Mouse (Mus musculus): ENCODE data around the gene Slc48a1. TPM values are rescaled to one million over a fixed set of nuclear protein-coding genes. Genes with fewer than 3 reads are reported as not detected.

Gene Slc48a1
- polyA plus RNA-seq, 1 experiment from 2014 or later, result 69.5 TPM

- no peaks in the 10 kb centered on the region for H3K27me3 ChIP-seq (replicated peaks; ENCODE audit: insufficient read depth, low read length)
- H3K36me3 ChIP-seq (ENCODE audit: insufficient read depth, low read length), result no peaks in the 10 kb centered on the region
- WGBS, result 4% methylated on average over 10 of the region's 10 CpGs
- peak; percentile 88 for TF ChIP-seq EP300 (IDR thresholded peaks at IDR 0.05)
- TF ChIP-seq CTCF (IDR thresholded peaks at IDR 0.05), result no peak
- H3K27ac ChIP-seq (ENCODE audit: low read length), result peak overlapping the region; percentile 99
- peak; percentile 64 for ATAC-seq
- H3K4me2 ChIP-seq (replicated peaks; ENCODE audit: low read depth, low read length), result peak overlapping the region; percentile 69
- peak overlapping the region; percentile 95; the same call in 1 of the 2 replicates for H3K9ac ChIP-seq (replicated peaks; ENCODE audit: low read depth)
- H3K4me1 ChIP-seq (ENCODE audit: insufficient read depth, low read depth, low read length), result peaks cover 33% of the 10 kb centered on the region
- DNase-seq (ENCODE audit: low spot score), result peak; percentile 94
- H3K9me3 ChIP-seq (ENCODE audit: low read length), result no peaks in the 10 kb centered on the region
- H3K4me3 ChIP-seq (ENCODE audit: low read depth, low read length), result peak overlapping the region; percentile 95
Measured at GRCm38 (mm10) chr15:97831987-97832640, 53.8 kb downstream of the Slc48a1 start.

DNA sequence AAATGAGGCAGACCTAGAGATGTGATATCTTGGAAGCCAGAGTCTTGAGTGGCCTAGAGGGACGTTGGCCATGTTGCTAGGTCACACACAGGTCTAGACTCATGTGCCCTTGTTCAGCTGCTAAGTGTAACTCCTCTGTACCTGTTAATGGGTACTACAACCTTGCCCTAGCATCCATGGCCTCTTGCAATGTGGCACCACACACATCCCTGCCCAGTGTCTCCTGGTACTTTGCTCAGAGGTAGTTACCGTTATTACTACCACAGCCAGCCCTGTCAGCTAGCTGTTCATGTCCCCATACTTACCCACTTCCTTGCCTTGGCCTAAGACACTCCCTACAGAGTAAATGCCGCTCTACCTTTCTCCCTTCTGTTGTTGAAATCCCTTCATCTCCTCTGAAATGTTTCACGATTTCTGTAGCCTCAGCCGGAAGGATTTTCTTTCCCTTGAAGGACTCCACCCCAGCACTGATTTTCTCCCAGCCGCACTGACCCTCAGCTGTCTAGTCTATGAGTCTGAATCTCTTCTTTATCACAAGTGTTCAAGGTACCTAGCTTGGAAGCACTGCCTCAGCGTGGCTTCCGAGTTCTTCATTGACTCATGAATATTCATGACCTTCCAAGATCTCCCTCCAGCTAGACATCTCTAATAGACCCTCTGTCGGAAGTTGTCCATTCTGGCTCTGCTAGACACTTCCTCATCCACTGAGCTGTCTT is 54.6 kb downstream of the Slc48a1 start:
- H3K4me2 ChIP-seq (replicated peaks; ENCODE audit: low read depth, low read length), result 0 out of 2 replicates have a peak overlapping the region, but pooled peaks have one; percentile 69
- no peaks in the 10 kb centered on the region for H3K36me3 ChIP-seq (ENCODE audit: insufficient read depth, low read length)
- no peaks in the 10 kb centered on the region for H3K9me3 ChIP-seq (ENCODE audit: low read length)
- peaks cover 36% of the 10 kb centered on the region for H3K4me1 ChIP-seq (ENCODE audit: insufficient read depth, low read depth, low read length)
- ATAC-seq (no peak), DNase-seq (ENCODE audit: low spot score) (no peak)
- 56% methylated on average over 9 of the region's 9 CpGs for WGBS
- peak overlapping the region; percentile 99 for H3K27ac ChIP-seq (ENCODE audit: low read length)
- H3K9ac ChIP-seq (replicated peaks; ENCODE audit: low read depth), result no peak overlapping the region
- H3K27me3 ChIP-seq (replicated peaks; ENCODE audit: insufficient read depth, low read length), result no peaks in the 10 kb centered on the region
- no peak overlapping the region for H3K4me3 ChIP-seq (ENCODE audit: low read depth, low read length)
- TF ChIP-seq CTCF (IDR thresholded peaks at IDR 0.05) (no peak), EP300 (IDR thresholded peaks at IDR 0.05) (no peak)

DNA sequence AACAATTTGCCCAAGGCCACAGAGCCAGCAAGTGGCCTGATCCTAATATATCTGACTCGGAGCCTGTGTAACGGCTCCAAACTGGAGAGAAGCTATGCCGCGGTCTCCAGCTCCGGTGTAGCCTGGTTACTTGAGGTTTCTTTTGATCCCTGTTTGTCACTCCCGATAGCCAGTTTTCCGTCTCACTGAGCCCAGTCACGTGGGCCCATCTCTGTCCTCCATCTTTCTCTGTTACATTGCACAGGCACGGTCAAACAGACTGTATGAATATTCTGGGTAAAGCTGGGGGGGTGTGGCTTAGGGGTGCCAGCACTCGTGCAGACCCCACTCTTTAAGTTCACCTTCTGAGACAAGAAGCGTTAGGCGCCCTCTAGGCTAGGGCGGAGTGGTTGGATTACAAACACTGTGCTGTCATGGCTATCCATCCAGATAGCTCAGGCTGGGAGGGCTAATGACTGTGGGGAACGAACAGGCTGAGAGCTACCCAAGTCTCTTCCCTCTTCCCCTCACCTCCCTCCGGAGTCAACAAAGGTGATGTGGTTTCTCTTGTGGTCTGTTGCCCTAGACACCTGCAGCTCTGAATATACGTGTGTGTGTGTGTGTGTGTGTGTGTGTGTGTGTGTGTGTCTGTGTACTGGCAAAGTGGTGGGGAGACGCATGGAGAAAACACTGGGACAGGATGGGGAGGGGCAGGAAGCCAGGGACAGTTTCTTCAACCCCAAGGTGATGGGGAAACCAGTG is 58.0 kb downstream of the Slc48a1 start:
- peak overlapping the region; percentile 89 for H3K27ac ChIP-seq (ENCODE audit: low read length)
- H3K4me2 ChIP-seq (replicated peaks; ENCODE audit: low read depth, low read length), result no peak overlapping the region
- H3K36me3 ChIP-seq (ENCODE audit: insufficient read depth, low read length), result no peaks in the 10 kb centered on the region
- no peaks in the 10 kb centered on the region for H3K9me3 ChIP-seq (ENCODE audit: low read length)
- ATAC-seq, result no peak
- H3K4me1 ChIP-seq (ENCODE audit: insufficient read depth, low read depth, low read length), result peaks cover 47% of the 10 kb centered on the region
- H3K4me3 ChIP-seq (ENCODE audit: low read depth, low read length), result no peak overlapping the region
- no peak for DNase-seq (ENCODE audit: low spot score)
- TF ChIP-seq CTCF (IDR thresholded peaks at IDR 0.05) (no peak), EP300 (IDR thresholded peaks at IDR 0.05) (no peak)
- H3K27me3 ChIP-seq (replicated peaks; ENCODE audit: insufficient read depth, low read length), result no peaks in the 10 kb centered on the region
- WGBS, result 57% methylated on average over 17 of the region's 17 CpGs
- H3K9ac ChIP-seq (replicated peaks; ENCODE audit: low read depth), result no peak overlapping the region

DNA sequence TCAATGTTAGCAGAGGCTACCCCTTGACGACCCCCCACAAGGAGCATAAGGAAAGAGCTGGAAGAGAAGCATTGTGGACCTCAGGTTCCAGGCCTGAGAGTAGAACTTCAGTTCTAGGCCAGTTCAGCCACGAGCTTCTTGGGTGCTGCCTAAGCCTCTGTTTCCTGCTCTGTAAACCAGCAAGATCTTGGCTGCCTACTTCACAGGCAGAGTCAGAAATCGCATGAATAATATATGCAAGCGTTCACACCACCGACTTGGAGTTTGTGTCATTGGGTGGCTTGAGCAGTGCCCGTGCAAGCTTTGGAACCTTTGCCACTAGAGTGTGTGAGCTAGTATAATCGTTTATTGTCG is 58.6 kb downstream of the Slc48a1 start:
- Histone ChIP-seq H3K36me3 (ENCODE audit: insufficient read depth, low read length) (no peaks in the 10 kb centered on the region), H3K27me3 (replicated peaks; ENCODE audit: insufficient read depth, low read length) (no peaks in the 10 kb centered on the region), H3K9me3 (ENCODE audit: low read length) (no peaks in the 10 kb centered on the region), H3K4me3 (ENCODE audit: low read depth, low read length) (no peak overlapping the region), H3K9ac (replicated peaks; ENCODE audit: low read depth) (no peak overlapping the region), H3K4me1 (ENCODE audit: insufficient read depth, low read depth, low read length) (peaks cover 47% of the 10 kb centered on the region), H3K4me2 (replicated peaks; ENCODE audit: low read depth, low read length) (no peak overlapping the region), H3K27ac (ENCODE audit: low read length) (peak overlapping the region; percentile 89)
- TF ChIP-seq CTCF (IDR thresholded peaks at IDR 0.05) (no peak), EP300 (IDR thresholded peaks at IDR 0.05) (no peak)
- DNase-seq (ENCODE audit: low spot score) (peak; percentile 50), ATAC-seq (0 out of 2 replicates have a peak, but pooled peaks have one; percentile 0)
- WGBS, result 20% methylated on average over 8 of the region's 8 CpGs

DNA sequence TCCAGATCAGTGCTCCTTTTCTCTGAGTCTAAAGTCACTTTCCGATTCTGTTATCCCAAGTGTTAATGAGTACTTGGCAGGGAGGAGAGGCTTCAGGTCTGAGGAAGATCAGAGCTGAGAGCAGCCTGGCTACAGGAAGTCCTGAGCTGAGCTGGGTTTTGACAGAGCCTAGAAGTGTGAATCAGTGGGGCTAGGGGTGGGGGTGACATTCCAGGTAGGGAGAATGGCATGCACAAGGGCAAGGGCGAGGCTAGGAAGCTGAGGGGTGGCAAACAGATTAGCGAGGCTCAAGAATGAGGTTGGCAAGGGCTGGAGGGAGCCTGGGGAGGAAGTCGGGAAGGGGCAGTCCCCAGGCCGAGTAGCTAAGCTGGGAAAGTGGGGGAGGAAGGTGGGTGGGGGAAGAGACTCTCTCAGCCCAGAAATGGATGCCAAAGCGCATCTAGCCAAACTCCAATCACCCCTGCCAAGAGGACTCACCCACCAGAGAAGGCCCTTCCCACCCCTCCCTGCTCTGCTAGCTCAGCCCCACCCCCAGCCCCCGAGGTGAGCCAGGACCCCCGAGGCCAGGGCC is 59.3 kb downstream of the Slc48a1 start:
- peak overlapping the region; percentile 89 for H3K27ac ChIP-seq (ENCODE audit: low read length)
- peaks cover 44% of the 10 kb centered on the region for H3K4me1 ChIP-seq (ENCODE audit: insufficient read depth, low read depth, low read length)
- H3K27me3 ChIP-seq (replicated peaks; ENCODE audit: insufficient read depth, low read length), result no peaks in the 10 kb centered on the region
- no peak overlapping the region for H3K4me3 ChIP-seq (ENCODE audit: low read depth, low read length)
- DNase-seq (ENCODE audit: low spot score), result peak; percentile 94
- no peak overlapping the region for H3K4me2 ChIP-seq (replicated peaks; ENCODE audit: low read depth, low read length)
- H3K9ac ChIP-seq (replicated peaks; ENCODE audit: low read depth), result no peak overlapping the region
- H3K36me3 ChIP-seq (ENCODE audit: insufficient read depth, low read length), result no peaks in the 10 kb centered on the region
- WGBS, result 4% methylated on average over 8 of the region's 8 CpGs
- ATAC-seq, result peak; percentile 87
- H3K9me3 ChIP-seq (ENCODE audit: low read length), result no peaks in the 10 kb centered on the region
- peak; percentile 97 for TF ChIP-seq EP300 (IDR thresholded peaks at IDR 0.05)
- no peak; the same call in 1 of the 2 replicates for TF ChIP-seq CTCF (IDR thresholded peaks at IDR 0.05)

DNA sequence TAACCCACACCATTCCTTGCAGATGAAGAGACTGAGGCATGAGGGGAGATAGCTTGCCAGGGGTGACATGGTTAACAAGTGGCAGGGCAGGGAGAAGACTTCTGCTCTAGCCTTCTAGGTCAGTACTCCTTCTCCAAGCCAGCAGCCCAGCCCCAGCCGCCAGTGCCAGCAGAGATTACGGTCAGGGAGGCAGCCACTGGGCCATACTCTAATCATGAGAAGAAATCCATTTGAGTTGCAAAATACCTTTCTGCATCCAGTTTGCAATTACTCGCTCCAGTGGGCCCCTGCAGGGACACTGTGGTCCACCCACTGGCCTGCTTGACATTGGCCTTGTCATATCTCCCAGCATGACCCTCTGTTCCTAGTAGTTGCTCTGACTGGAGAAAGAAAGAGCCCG is 60.1 kb downstream of the Slc48a1 start:
- WGBS, result 63% methylated on average over 4 of the region's 4 CpGs
- no peak overlapping the region for H3K4me3 ChIP-seq (ENCODE audit: low read depth, low read length)
- no peaks in the 10 kb centered on the region for H3K27me3 ChIP-seq (replicated peaks; ENCODE audit: insufficient read depth, low read length)
- H3K36me3 ChIP-seq (ENCODE audit: insufficient read depth, low read length), result no peaks in the 10 kb centered on the region
- H3K9ac ChIP-seq (replicated peaks; ENCODE audit: low read depth), result no peak overlapping the region
- no peak overlapping the region for H3K4me2 ChIP-seq (replicated peaks; ENCODE audit: low read depth, low read length)
- peak overlapping the region; percentile 89 for H3K27ac ChIP-seq (ENCODE audit: low read length)
- peaks cover 36% of the 10 kb centered on the region for H3K4me1 ChIP-seq (ENCODE audit: insufficient read depth, low read depth, low read length)
- no peaks in the 10 kb centered on the region for H3K9me3 ChIP-seq (ENCODE audit: low read length)
- ATAC-seq, result no peak
- DNase-seq (ENCODE audit: low spot score), result peak; percentile 23
- TF ChIP-seq EP300 (IDR thresholded peaks at IDR 0.05) (no peak), CTCF (IDR thresholded peaks at IDR 0.05) (no peak)
